Mouse (Mus musculus): Measurements from ENCODE around the gene Ebna1bp2. TPM values are rescaled to one million over a fixed set of nuclear protein-coding genes. Genes with fewer than 3 reads are reported as not detected.

Ebna1bp2 gene
- 67.7 and 74.9 TPM in 2 replicates for polyA plus RNA-seq (2012; rRNA removed)

DNA sequence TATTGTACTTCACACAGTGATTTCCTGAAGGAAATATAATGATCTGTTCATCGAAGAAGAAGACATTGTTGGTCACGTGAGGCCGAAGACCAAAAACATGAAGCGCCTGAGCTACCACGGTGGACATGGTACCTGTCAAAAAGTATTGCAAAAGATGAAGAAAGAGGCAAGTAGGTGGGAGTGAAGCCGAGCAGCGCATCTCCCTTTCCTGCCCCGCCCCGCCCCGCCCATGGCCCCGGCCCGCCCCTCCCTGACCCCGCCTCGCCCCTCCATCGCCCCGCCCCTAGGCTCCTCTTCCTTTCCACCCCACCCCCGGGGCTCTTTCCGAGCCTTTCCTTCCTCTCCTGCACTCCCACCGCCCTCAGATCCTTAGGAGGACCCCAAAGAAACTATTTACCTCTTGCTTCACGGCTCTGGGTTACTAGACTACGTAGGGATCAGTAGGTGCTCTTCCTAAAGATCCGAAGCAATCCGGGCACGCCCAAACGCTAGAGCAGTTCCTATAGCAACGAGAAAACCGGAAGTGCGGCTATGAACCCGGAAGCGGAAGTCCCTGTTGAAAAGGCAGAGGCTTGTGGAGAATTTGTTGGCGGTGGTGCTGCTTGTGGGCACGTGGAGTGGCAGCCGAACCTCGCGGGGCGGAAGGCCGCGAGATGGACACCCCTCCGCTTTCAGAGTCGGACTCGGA is at the start of gene Ebna1bp2, which contains the start of gene Cfap57:
Gene Ebna1bp2 (plus strand): TSS at position 521 of the 688 bp plus-strand sequence.
Gene Cfap57 (minus strand): TSS at position 499 of the 688 bp plus-strand sequence.
- peak; percentile 97 for DNase-seq (ENCODE audit: low read depth)
- TF ChIP-seq POLR2A (IDR thresholded peaks at IDR 0.05; ENCODE audit: borderline replicate concordance, extremely low read depth, insufficient read depth, insufficient read length, poor library complexity, severe bottlenecking) (peak; percentile 12; the same call in 1 of the 2 replicates), CTCF (IDR thresholded peaks at IDR 0.05; ENCODE audit: borderline replicate concordance, extremely low read depth, insufficient read depth, insufficient read length) (no peak)

DNA sequence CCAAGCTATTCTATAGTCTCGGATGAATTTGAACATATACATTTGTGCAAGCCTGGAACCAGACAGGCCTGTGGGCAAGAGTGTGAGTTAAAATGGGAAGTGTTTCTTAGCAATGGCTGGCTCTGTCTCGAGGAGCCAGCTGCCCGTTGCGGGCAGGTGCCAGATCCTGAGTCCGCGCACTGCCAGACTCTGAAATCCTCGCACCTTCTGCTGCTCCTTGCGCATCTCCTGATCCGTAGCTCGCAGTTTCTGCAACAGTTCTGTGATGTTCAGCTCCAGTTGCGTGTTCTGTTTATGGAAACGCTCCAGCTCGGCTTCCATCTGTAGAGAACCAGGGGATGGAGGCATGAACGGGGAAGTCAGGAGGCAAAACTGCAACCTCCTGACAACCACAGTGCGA is 49.2 kb upstream of the Ebna1bp2 start:
- no peak for TF ChIP-seq CTCF (IDR thresholded peaks at IDR 0.05; ENCODE audit: borderline replicate concordance, extremely low read depth, insufficient read depth, insufficient read length)
- TF ChIP-seq POLR2A (IDR thresholded peaks at IDR 0.05; ENCODE audit: borderline replicate concordance, extremely low read depth, insufficient read depth, insufficient read length, poor library complexity, severe bottlenecking), result no peak
- DNase-seq (ENCODE audit: low read depth), result peak; percentile 24

DNA sequence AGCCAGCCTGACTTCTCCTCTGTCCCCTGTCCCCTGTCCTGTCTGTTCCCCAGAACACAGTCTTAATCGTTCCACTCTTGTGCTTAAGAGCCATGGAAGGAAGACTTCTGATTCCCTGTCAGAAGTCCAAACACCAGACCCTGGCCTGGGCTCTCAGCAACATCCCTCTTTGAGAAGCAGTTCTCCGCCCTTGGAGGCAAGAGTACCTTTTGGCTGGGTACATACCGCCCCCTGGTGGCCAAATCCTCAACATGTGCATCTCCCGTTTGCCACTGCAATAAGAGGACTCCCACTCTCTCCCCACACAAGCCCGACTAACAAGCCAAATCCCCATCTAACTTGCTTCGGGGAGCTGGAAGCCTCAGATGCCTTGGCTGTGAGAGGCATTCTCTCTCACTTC is 44.5 kb upstream of the Ebna1bp2 start:
- no peak for TF ChIP-seq POLR2A (IDR thresholded peaks at IDR 0.05; ENCODE audit: borderline replicate concordance, extremely low read depth, insufficient read depth, insufficient read length, poor library complexity, severe bottlenecking)
- TF ChIP-seq CTCF (IDR thresholded peaks at IDR 0.05; ENCODE audit: borderline replicate concordance, extremely low read depth, insufficient read depth, insufficient read length), result peak; percentile 93
- peak; percentile 90 for DNase-seq (ENCODE audit: low read depth)

DNA sequence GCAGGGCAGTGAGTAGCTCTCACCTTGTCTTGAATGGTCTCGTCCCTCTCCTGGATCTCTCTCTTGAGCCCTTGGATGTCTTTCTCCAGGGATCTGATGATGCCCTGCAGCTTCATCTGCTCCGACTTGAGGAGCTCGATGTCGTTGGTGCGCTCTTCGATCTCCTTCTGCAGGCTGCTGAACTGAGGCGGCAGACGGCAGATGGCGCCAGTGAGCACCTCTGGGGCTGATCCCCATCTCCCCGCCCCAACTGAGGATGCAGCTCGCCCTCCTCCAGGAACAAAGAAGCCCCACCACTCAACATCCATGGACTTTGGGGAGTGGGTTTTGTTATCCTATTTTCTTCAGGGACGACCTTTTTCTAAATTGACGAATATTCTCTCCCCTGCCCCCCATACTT is 41.3 kb upstream of the Ebna1bp2 start:
- no peak for DNase-seq (ENCODE audit: low read depth)

DNA sequence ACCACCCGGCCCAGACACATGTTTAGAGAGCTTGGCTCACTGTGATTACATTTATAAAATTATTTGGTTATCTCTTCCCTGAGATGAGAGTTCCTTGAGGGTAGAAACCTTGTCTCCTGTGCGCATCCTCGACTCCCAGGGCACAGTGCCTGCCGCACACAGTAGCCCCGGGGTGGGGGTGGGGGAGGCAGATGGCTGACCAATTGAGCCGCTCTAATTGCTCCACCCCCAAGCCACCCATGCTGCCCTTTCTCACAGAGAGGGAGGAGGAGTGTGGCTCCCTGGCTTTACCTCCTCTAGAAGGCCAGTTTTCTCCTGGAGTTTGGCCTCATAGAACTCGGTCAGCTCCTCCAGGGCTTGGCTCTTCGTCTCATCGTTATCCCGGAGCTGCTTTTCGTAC is 39.1 kb upstream of the Ebna1bp2 start:
- TF ChIP-seq POLR2A (IDR thresholded peaks at IDR 0.05; ENCODE audit: borderline replicate concordance, extremely low read depth, insufficient read depth, insufficient read length, poor library complexity, severe bottlenecking) (no peak), CTCF (IDR thresholded peaks at IDR 0.05; ENCODE audit: borderline replicate concordance, extremely low read depth, insufficient read depth, insufficient read length) (no peak)
- DNase-seq (ENCODE audit: low read depth), result no peak

More for the DNA sequence above, 41.3 kb upstream of the Ebna1bp2 start:
- peak; percentile 51 for TF ChIP-seq CTCF (IDR thresholded peaks at IDR 0.05; ENCODE audit: borderline replicate concordance, extremely low read depth, insufficient read depth, insufficient read length)
- TF ChIP-seq POLR2A (IDR thresholded peaks at IDR 0.05; ENCODE audit: borderline replicate concordance, extremely low read depth, insufficient read depth, insufficient read length, poor library complexity, severe bottlenecking), result no peak

DNA sequence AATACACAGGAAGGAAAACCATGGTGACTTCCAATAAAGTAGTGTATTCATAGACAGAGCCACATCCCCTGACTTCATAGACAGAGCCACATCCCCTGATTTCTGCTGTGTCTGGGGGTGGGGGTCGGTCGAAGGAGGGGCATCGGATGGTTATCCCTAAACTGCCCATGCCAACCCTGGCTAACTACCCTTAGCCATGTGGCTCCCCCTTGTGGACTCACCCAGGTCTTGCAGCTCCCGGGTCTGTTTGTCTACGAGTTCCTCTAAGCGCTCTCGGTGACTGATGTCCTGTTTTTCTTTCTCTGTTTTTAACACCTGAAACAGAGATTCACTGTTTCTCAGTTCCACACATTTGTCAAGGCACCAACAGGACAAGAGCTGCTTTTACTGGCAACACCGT is 38.0 kb upstream of the Ebna1bp2 start:
- no peak for DNase-seq (ENCODE audit: low read depth)
- TF ChIP-seq POLR2A (IDR thresholded peaks at IDR 0.05; ENCODE audit: borderline replicate concordance, extremely low read depth, insufficient read depth, insufficient read length, poor library complexity, severe bottlenecking), result no peak
- TF ChIP-seq CTCF (IDR thresholded peaks at IDR 0.05; ENCODE audit: borderline replicate concordance, extremely low read depth, insufficient read depth, insufficient read length), result no peak

DNA sequence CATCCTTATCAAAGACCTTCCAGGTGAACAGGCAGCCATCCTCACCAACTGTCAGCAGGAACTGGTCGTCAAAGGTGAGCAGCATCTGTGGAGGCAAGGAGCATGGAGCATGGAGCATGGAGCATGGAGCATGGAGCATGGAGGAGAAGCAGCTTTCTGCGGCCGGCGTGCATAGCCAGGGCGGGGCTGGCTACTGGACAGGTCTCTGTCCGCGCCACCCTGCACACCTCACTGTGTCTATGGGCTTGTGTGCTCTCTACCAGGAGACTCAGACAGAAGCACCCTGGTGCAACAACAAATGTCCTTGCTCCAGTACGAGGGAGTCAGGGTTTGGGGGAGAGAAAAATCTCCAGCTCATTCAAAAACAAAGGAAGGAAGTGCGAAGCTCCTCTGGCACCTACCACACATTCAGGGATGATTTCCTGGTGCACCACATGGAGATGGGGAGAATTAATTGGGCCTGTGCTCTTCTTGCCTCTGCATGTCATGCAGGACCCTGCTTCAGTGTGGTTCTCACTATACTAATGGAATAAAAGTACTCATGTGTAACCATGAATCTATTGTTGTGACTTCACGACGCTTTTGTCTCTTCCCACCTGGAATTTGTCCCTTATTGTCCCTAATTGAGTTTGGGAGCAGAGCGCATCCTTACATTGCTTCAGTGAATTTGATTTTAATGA is 31.4 kb upstream of the Ebna1bp2 start:
- TF ChIP-seq POLR2A (IDR thresholded peaks at IDR 0.05; ENCODE audit: borderline replicate concordance, extremely low read depth, insufficient read depth, insufficient read length, poor library complexity, severe bottlenecking) (no peak), CTCF (IDR thresholded peaks at IDR 0.05; ENCODE audit: borderline replicate concordance, extremely low read depth, insufficient read depth, insufficient read length) (no peak)
- no peak for DNase-seq (ENCODE audit: low read depth)

DNA sequence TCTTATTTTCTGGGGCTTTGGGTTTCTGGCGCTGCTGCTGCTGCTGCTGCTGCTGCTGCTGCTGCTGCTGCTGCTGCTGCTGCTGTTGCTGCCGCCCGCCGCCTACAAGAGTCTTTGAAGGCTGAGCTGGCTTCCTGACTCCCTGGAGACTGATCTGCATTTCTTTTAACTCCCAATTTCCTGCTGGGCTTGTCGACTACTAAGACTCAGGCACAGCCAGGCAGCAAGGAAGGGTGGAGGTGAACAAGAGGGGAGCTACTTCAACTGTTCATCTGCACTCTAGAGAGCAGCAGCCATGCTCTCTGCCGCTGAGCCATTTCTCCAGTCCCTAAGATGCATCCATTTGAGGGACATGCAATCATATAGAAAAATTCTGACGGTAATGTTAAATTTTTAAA is 30.9 kb upstream of the Ebna1bp2 start:
- peak; percentile 74 for DNase-seq (ENCODE audit: low read depth)
- no peak for TF ChIP-seq POLR2A (IDR thresholded peaks at IDR 0.05; ENCODE audit: borderline replicate concordance, extremely low read depth, insufficient read depth, insufficient read length, poor library complexity, severe bottlenecking)
- no peak for TF ChIP-seq CTCF (IDR thresholded peaks at IDR 0.05; ENCODE audit: borderline replicate concordance, extremely low read depth, insufficient read depth, insufficient read length)

DNA sequence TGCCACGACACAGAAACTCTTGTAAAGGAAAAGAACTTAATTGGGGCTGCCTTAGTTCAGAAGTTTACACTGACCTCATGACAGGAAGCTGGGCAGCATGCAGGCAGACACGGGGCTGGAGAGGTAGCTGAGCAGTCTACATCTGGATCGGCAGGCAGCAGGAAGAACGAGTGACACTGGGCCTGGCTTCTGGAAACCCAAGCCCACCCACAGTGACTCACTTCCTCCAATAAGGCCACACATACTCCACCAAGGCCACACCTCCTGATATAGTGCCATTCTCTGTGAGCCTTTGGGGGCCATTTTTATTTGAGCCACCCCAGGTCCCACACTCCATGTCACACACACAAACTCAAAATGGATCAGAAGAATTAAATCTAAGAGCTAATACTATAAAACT is 16.5 kb upstream of the Ebna1bp2 start:
- TF ChIP-seq CTCF (IDR thresholded peaks at IDR 0.05; ENCODE audit: borderline replicate concordance, extremely low read depth, insufficient read depth, insufficient read length), result no peak
- no peak for TF ChIP-seq POLR2A (IDR thresholded peaks at IDR 0.05; ENCODE audit: borderline replicate concordance, extremely low read depth, insufficient read depth, insufficient read length, poor library complexity, severe bottlenecking)
- DNase-seq (ENCODE audit: low read depth), result no peak

DNA sequence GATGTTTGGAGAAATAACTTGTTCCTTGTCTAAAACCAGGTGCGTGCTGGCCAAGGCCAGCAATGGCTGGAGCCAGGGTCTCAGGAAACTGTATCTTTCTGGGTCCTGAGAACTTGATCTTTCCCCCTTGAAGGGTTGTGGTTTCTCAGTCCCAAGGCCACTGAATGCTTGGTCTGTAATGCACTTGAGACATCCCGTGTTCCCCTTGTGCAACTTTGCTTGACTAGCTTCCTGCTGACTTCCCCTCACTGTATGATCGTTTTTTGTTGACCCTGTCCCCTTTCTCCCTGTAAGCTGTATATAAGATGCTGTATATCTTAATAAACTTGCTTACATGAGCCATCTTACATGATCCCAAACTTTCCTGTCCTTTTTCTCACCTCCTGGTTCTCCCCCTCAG is 10.8 kb upstream of the Ebna1bp2 start:
- TF ChIP-seq POLR2A (IDR thresholded peaks at IDR 0.05; ENCODE audit: borderline replicate concordance, extremely low read depth, insufficient read depth, insufficient read length, poor library complexity, severe bottlenecking), result no peak
- no peak for TF ChIP-seq CTCF (IDR thresholded peaks at IDR 0.05; ENCODE audit: borderline replicate concordance, extremely low read depth, insufficient read depth, insufficient read length)
- DNase-seq (ENCODE audit: low read depth), result no peak

DNA sequence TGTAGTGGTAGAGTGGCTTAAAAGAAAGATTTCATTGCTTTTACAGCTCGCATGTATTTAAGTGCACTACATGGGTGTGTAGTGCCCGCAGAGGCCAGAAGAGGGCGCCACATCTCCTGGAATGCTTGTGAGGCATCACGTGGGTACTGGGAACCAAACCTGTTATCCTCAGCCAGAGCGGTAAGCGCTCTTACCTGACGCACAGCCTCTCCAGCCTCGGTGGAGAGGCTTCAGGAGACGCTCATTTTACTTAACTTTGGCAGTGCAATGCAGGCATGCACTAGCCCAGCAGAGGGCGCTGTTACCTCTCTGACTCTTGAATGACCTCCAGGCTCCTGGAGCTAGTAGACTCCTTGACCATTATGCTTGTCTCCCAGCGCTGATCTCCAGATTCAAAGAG is 8.0 kb upstream of the Ebna1bp2 start:
- TF ChIP-seq CTCF (IDR thresholded peaks at IDR 0.05; ENCODE audit: borderline replicate concordance, extremely low read depth, insufficient read depth, insufficient read length) (0 out of 2 replicates have a peak, but pooled peaks have one; percentile 25), POLR2A (IDR thresholded peaks at IDR 0.05; ENCODE audit: borderline replicate concordance, extremely low read depth, insufficient read depth, insufficient read length, poor library complexity, severe bottlenecking) (no peak)
- no peak for DNase-seq (ENCODE audit: low read depth)

Measured in brain, embryonic 14.5 days (tissue).